Mouse (Mus musculus) ES-CJ7 (cell line): ENCODE measurements around the gene Sycp1.

Experiments used
- DNase-seq: peaks from one replicate; pipeline ENCODE4 v3.0.0; 2011; ENCODE audit warnings: low read depth, low spot score

Sycp1 gene

DNA sequence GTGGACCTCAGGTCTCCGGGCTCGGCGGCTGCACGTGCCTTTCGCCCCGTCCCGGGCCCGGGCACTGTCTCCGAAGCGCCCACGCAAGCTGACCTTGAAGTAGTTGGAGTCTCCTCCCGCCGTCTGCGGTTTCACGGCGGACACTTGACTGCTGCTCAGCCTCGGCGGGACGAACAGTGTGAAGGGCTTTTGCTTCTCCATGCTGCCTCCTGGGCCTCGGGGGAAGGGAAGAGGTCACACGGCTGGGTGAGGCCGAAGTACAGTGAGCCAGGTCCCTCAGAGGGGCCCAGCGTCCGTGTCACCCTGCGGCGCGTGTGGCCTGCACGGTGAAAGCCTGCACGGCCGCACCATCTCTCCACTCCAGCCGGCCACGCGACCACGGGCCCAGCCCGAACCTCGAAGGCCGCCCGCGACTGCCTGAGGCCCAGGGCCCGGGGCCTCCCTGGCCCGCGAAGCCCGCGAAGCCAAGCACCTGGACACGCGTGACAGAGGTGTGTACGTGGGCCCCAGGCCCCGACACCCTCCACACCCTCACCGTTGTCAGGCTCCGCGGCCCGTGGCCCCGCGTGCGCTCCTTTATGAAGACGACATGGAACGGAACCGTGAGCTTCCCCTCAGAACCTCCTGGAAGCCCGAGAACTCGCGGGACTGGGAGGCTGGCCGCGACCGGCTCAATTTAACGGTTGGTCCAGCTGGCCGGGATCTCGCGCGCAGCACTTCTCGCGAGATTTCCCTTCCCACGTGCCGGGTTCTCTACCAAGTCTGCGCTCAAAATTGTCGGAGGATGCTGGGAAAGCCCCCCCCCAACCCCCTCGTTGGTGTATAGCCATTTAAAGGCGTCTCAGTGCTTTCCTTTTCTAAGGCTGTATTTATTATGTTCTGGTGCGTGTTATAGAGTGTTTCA, at the start of gene Sycp1:
Gene Sycp1 (minus strand): TSS at position 650 of the 904 bp plus-strand sequence.
- peak; percentile 60 for DNase-seq

DNA sequence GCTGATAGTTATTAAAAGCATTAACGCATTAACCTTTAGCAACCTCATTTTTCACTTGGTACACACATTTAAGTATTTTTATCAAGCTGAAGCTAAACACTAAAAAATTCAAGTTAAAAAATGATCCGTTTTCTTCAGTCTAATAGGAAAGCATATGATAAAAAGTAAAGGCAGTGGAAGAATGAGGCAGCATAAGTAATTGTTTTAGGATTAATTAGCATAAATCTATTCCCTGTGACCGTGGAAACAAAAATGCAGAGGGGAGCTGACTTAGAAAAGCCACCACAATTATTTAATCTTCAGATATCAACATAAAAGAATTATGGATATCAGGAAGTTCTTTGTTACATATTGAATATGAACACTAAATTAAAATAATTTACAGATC, 44.4 kb upstream of the Sycp1 start:
- no peak for DNase-seq

DNA sequence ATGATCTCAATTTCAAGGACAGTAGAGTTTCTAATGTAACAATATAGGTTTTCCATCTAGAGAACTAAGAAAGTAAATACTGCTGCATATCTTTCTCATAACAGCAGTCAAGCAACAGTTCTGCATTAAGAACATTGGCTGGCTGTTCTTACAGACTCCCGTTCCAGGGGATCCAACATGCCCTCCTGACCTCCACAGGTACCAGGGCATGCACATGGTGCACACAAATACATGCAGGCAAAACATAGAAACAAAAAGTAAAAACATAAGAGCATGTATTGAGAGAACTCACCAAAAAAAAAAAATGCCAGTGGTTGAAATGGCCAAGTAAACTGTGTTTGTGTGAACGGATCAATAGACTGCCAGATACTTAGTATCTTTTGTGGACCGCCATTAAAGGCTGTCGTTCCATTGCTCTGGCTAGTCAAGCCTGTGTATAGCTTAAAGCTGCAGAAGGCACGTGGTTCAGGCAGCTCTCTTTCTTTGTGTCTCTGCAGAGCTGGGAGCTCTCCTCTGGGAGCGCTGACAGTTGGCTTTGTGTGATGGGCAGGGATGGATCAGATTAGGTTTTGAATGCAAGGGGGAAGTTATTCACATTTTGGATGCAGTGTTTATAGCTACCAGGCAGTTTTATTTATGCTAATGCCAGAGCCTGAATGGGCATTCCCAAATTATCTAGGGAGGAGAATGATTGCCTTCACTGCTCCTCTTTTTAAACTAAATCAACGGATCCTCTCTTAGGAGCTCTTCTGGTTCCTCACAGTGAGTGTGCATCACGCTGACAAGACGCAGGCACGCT, 43.8 kb upstream of the Sycp1 start:
- peak; percentile 53 for DNase-seq

DNA sequence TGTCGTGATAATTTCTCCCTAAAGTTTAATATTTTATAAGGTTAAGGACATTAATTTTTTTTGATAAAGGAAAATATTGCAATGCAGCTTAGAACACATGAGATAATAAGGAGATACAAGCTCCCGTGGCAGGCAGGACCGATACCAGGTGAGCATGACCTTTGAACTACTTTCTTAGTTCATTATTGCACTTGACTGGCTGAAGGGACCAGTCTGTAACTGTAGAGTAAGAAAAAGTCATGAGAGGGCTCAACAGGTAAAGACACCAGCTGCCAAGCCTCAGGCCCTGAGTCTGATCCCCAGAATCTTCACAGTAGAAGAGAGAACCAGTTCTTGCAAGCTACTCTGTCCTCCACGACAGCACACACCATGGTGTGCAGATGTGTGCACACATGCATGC, 41.0 kb upstream of the Sycp1 start:
- no peak for DNase-seq

DNA sequence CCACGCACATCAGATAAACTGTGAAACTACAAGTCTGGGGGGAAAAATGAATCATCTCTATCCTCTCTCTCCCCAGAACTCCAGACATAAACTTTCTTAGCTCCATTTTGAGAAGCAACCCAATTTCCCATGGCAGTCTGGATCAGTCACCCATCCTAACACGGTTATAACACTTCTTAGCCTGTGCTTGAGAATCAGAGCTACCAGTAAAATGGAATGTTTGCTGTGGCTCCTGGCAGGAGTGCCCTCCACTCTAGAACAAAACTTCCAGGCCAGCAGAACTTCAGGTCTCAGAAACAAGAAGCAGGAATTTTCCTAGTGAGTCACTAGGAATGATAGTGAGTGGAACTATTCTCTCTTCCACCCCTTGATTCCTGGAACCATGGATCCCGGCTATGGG, 34.6 kb upstream of the Sycp1 start:
- DNase-seq, result no peak

DNA sequence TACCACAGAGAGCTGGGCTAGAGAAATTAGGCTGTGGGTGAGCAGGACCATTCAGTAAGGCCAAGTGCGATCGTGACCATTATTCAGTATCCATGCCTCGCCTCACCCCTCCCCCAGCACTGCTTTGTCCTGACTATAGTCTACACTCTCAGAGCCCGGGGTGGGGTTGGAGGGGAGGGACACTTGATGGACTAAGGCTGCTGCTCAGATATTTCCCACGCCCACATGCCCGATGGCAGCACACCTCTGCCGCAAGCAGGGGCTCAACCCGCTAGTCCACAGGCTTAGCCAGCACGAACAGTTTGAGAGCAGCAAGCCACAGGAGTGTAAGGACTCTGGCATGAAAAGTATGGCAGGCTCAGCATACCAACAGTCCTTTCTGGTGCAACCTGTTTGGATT, 34.2 kb upstream of the Sycp1 start:
- DNase-seq, result no peak

DNA sequence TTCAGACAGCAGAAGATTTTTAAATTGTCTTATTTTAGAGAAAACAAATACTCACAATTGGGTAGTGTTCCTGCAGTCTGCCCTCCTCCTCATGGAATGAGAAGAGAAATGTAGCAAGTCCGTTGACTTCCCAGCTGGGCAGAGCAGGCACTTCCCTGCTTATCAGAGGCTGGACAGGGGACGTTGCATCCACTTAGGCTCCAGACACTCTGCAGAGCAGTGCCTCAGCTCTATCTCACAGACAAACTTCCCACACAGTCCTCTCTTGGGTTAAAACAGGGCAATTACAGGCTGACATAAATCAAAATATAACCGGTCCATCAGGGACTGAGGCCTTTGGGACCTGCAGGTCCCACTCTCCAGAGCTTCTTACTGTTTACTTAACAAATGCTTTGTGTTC, 28.1 kb upstream of the Sycp1 start, which contains the start of gene Nr1h5:
Gene Nr1h5 (minus strand): TSS at position 101 of the 400 bp plus-strand sequence.
- no peak for DNase-seq

DNA sequence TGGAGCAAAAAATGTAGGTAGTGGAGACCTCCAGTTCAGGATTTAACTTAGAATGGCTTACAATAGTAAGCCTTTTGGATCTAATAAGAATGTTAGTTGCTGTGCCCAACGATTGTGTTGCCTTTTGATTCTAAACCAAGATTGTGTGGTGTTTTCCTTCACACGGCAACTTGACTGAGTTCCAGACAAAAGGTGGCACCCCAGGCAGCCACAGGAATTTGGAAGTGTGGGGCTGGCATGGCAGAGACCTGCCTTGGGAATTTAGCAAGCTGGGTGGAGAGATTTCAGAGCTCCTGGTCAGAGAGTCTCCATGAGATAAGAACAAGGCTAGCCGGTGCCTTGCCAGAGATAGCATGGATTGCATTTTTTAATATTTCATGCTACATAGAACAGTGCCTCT, 19.7 kb upstream of the Sycp1 start:
- no peak for DNase-seq

DNA sequence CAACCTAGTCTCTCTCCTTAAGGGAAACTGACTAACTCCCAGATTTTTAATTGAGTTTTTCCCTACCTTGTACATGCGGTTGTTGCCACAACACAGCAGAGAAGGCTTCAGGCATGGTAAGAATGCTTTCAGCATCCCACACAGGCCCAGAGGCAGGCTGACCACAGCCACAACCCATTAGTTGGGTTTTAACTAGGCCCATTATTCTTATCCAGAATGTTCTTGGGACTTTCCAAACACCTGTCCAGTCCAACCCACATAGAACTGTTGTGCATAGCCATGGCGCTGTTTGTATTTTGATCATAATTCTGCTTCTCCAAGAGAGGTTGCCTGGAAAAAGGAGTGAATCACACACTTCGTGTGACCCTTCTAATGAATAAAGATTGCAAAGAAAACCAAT, 19.2 kb upstream of the Sycp1 start:
- no peak for DNase-seq

DNA sequence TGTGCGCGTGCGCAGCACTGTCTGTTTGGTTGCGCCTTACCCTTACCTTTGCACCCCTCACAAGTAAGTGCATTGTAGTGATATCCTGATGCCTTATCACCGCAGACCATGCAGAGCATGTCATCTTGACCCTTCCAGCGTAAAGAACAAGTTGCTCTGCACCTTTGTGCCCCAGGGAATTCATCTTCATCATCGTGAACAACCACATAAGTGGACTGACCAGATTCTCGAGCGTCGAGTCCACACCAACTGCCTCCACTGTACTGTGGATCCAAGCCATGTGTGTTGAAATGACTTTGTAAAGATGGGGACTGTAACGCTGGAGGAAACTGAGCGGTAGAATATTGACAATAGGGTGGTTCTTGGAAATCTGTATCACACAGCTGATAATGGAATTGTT, 18.6 kb upstream of the Sycp1 start:
- no peak for DNase-seq

DNA sequence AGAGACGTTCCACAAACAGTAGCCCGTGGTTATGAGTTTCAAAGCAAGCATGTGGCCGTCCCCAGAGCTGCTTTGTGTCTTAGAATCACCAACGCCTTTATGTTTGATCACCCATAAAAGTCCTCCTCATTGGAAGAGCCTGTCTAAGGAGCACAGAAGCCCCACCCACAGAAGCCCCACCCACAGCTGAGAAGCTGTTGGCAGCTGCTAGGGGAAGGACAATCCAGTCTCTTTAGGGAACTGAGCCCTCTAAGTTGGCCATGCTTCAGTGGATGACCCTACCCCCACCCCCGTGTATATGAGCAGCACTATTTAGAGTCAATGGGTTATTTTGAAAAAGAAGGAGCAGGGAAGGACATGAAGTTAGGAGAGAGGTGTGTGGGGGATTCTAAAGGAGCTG, 11.0 kb upstream of the Sycp1 start:
- DNase-seq, result no peak

DNA sequence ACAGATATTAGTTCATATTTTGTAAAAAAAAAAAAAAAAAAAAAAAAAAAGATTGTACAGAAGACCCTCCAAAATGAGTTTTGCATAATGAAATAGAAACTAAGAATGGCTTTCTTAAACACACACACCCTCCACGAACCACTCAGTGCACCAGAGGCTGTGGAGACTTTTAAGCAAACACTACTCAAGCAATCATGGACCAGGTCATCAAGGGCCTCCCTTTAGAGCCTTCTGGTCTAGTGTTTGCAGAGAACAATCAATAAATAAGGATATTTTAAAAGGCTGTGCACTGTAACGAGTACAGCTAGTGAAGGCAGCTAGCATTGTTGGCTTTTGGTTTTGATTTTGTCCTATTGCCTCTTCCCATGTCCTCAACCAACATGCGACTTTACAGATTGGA, 10.4 kb upstream of the Sycp1 start:
- DNase-seq, result no peak

DNA sequence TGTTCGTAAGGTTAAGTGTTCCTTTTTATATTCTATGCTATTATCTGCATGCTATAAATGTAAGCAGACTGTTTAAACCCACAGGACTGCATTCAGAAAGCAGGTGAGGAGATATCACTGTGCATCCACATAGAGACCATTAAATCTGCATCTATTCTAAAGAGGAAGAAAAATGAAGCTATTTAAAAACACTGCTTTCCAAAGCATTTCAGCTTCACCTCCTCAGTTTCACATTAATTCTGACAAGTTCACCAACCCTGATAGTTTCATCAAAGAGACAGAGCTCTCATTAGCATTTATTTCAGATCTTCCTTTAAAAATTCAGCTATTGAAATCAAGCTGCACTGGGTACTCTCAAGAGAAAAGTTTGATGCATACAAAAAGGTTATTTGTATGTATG, 2.2 kb upstream of the Sycp1 start:
- DNase-seq, result no peak

DNA sequence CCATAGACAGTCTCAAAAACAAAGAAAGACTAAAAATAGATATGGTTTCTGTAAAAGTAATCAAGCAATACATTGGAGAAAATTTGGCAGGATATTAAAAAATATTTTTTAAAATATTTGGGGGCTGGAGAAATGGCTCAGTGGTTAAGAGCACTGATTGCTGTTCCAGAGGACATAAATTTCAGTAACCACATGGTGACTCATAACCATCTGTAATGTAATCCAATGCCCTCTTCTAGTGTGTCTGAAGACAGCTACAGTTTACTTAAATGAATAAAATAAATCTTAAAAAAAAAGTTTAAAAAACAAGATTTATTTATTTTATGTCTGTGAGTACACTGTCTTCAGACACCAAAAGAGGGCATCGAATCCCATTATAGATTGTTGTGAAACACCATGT, 36.8 kb downstream of the Sycp1 start:
- no peak for DNase-seq

DNA sequence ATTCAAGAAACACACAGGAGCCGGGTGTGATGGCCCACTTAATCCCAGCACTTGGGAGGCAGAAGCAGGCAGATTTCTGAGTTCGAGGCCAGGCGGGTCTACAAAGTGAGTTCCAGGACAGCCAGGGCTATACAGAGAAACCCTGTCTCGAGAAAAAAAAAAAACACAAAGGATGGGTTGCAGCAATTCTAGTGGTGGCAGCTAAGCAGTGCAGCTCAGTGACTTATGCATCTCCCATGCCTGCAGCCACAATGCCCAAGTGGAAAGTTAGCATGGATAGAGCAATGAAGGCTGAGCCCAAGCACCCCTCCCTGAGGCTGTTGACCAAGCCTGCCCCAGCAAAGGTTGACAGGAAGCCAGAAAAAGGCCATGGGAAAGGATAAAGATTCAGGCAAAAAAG, 55.4 kb downstream of the Sycp1 start:
- DNase-seq, result peak; percentile 12

DNA sequence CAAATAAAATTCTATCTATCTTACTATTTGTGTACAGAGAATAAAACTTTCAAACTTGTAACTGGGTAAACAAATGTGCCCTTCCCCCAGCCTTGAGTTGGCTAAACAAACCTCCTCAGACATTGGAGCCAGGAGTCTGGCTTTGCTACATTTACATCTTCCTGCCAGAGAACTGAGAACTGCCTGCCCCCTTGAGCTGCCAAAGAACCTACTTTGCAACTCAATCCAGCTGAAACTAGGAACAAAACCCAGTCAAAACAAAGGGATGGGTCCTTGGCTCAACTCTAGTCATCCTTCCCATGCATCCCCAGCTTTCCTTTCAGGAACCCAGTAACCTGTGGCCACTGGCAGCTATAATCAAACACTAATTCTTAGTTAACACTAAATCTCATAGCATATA, 87.2 kb downstream of the Sycp1 start:
- peak; percentile 85 for DNase-seq

DNA sequence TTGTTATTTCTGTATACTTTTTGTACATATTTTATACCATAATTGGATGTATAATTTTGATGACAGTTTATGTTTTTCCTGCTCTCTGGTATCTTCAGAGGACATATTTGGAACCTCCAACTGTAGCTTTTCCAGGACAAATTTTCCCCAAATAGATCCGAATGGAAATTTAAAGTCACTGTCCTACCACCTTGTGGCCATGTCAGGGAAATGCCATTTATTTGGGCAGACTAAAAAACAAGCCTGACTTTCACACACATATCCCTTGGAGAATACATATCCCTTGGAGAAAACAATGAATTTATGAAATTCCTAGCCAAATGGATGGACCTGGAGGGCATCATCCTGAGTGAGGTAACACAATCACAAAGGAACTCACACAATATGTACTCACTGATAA, 93.5 kb downstream of the Sycp1 start:
- DNase-seq, result peak; percentile 4

DNA sequence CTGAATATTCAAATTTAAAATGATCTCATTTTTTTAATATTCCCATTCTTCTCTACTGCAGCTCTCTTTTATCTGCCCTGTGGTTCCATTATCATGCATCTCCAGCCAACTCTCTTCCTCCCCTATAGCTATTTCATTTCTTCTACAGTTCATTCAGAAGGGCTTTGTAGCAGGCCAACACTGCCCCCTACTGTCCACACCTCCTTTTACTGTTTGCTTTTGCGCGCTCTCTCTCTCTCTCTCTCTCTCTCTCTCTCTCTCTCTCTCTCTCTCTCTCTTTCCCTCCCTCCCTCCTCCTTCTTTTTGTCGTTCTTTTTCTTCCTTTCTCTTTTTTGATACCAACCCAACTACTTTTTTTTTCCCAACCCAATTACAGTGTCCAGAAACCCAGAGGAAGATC, 132.0 kb downstream of the Sycp1 start:
- DNase-seq, result peak; percentile 62

DNA sequence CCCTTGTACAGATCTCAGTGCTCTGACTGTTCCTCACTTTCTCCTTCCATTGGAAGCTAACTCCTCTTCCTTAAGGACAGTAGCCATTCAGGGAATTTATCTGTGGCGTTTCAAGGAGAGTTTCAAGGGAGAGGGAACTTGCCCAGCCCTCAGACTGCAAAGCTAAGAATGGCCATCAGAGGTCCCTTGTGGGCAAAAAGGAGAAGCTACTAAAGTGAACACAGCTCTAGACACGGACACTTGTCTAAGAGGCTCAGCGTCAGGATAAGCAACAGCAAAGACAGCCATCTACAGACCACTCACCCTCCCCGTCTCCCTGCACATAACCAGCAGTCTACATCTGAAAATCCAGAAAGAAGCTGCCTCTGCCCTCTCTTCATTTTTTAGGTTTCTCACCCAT, 148.5 kb downstream of the Sycp1 start:
- DNase-seq, result peak; percentile 22

DNA sequence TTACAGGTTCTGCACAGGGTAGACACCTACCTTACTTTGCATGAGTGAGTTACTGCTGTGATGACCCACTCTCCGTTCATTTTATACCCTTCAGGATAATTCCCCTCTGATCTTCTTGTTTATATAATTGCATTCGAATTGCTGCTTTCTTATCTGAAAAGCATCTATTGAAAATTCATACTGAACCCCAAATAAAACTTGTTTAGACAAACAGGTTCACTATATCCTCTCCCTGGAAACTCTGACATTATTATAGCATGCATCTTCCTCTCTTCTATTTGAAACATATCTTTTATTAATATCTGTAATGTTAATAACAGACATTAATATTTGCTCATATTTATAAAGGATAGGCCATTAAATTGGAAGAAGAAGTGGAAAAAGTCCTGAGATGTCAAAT, 153.3 kb downstream of the Sycp1 start, which contains the start of gene Tshb:
Gene Tshb (minus strand): TSS at position 101 of the 400 bp plus-strand sequence.
- DNase-seq, result no peak

DNA sequence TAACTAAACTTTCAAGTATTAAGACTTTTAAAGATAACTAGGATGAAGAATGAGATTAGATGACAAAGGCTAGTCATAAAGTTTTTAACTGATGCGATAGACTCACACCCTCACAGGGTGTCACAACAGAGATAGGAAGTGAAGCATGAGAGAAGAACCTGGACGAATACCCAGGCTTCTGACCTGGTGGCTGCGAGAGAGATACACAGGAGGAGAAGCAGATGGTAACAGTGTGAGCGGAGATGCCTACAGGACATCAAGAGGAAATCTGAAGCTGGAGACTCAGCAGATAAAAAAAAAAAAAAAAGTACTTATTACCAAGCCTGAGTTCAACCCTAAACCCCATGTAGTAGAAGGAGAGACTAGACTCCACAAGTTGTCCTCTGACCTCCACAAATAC, 162.9 kb downstream of the Sycp1 start:
- no peak for DNase-seq
